Mouse (Mus musculus) G1E (cell line): Measurements from ENCODE around the gene Wwox.

Experiments
- CTCF ChIP-seq: IDR thresholded peaks from 2 replicates; pipeline ENCODE4 v1.5.1; 2012; ENCODE audit warnings: low read depth, low read length, inconsistent platforms, mixed read lengths
- POLR2AphosphoS5 ChIP-seq: IDR thresholded peaks from 2 replicates; pipeline ENCODE4 v1.6.1; 2012; ENCODE audit warnings: low read depth, low read length, inconsistent platforms; ENCODE audit not compliant: insufficient replicate concordance
- TAL1 ChIP-seq: conservative IDR thresholded peaks from 2 replicates; pipeline ENCODE4 v1.6.1; 2012; ENCODE audit warnings: low read depth, low read length, inconsistent platforms, mixed read lengths

DNA sequence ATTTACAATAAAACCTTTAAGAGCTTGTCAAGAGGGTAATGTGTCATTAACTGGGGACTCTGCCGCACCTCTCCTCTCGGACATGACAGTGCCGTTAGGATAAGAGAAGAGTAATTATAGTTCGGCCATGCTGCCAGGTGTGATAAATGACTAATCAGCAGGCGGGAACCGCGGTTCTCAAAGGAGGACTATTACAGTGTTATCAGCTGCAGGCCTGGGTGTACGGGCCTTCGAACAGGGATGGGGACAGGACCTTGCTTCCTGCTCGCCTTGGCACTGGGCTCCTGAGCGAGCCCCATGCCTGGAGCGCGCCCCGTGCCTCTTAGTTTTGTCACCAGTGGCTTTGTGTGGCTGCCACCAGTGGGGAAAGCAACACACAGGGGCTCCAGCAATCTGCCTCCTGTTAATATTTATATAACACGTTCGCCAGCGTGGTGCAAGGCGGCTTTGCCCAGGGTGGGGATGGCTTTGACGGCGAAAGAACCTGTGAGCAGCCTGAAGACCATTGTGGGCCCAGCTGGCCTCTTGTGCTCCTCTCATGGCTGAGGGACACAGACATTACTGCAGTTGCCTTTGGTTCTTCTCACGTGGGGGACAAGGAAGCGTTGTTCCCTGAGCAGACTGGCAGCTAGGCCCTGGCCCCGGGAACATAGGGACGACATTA lies 711.1 kb downstream of the Wwox start:
- no peak for TF ChIP-seq CTCF
- TF ChIP-seq POLR2AphosphoS5 = no peak
- TF ChIP-seq TAL1 = no peak
